Mouse (Mus musculus) MEL (cell line): ENCODE measurements around the gene Bbof1.

Experiments
- EP300 ChIP-seq, 2 experiments: IDR thresholded peaks; 2 replicates each; pipeline ENCODE4 v1.6.1; 2011; ENCODE audit warnings: improper control_type of control experiment in 2 of 2, low read length in 2 of 2, low read depth in 1 of 2, mild to moderate bottlenecking in 1 of 2
- NELFE ChIP-seq: IDR thresholded peaks from 2 replicates; pipeline ENCODE4 v1.6.1; 2011; ENCODE audit warnings: low read depth, low read length, improper control_type of control experiment

DNA sequence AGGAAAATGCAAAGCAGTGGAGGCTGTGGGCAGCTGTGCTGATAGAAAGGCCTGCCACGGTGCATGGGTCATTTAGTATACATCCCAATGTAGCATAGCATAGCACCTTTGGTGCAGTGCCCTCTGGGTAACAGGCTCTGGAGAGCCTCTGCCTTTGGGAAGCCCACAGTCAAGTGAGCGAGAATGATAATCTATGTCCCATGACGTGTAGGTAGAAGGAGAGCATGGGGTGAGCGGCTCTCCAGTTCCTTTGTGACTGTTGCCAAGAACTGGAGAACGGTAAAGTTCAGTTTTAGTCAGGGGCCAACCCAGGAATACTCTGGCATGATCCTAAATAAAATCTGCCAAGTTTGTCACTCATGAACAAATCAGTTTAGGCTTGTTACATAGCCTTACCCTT is 37.2 kb upstream of the Bbof1 start:
- TF ChIP-seq NELFE (no peak), EP300 (IDR thresholded peaks at IDR 0.05; ENCODE audit: low read depth in 1 of 2, low read length in 2 of 2) (no peak)
